Mouse (Mus musculus): ENCODE results near the gene Tlr13. TPM values are rescaled to one million over a fixed set of nuclear protein-coding genes. Genes with fewer than 3 reads are reported as not detected.

The Tlr13 gene
- polyA plus RNA-seq, 1 experiment = not detected

GRCm38 (mm10) chrX:106198904-106199303, 55.9 kb downstream of the Tlr13 start:
- no peak overlapping the region for H3K4me3 ChIP-seq (ENCODE audit: insufficient read depth, poor library complexity, severe bottlenecking)
- H3K36me3 ChIP-seq (ENCODE audit: control insufficient read depth, insufficient read depth) = peaks cover 71% of the 10 kb centered on the region
- H3K27me3 ChIP-seq (ENCODE audit: control insufficient read depth, insufficient read depth, insufficient read length) = no peaks in the 10 kb centered on the region
- TF ChIP-seq CTCF (IDR thresholded peaks at IDR 0.05; ENCODE audit: control insufficient read depth, insufficient read depth, insufficient read length) = no peak
- TF ChIP-seq MYOD1 (IDR thresholded peaks at IDR 0.05; ENCODE audit: control insufficient read depth, insufficient read length, low read depth) = no peak
- no peak for TF ChIP-seq MYOG (IDR thresholded peaks at IDR 0.05; ENCODE audit: control insufficient read depth, extremely low read depth, insufficient read length)
- TF ChIP-seq MAX (IDR thresholded peaks at IDR 0.05) = no peak
- peaks cover 6% of the 10 kb centered on the region for H3K79me2 ChIP-seq (ENCODE audit: control insufficient read depth, insufficient read depth)
- H3K79me3 ChIP-seq (ENCODE audit: low read depth) = peaks cover 16% of the 10 kb centered on the region
- H3ac ChIP-seq (ENCODE audit: control insufficient read depth, insufficient read length, low read depth) = no peak overlapping the region

- no peak overlapping the region for H3ac ChIP-seq (ENCODE audit: control insufficient read depth, insufficient read length, low read depth)
- H3K79me3 ChIP-seq (ENCODE audit: low read depth) = no peaks in the 10 kb centered on the region
- H3K27me3 ChIP-seq (ENCODE audit: control insufficient read depth, insufficient read depth, insufficient read length) = no peaks in the 10 kb centered on the region
- TF ChIP-seq FOSL1 (IDR thresholded peaks at IDR 0.05; ENCODE audit: insufficient read depth, low read length, poor library complexity, severe bottlenecking) (no peak), CTCF (IDR thresholded peaks at IDR 0.05; ENCODE audit: control insufficient read depth, insufficient read depth, insufficient read length) (no peak), MYOG (IDR thresholded peaks at IDR 0.05; ENCODE audit: control insufficient read depth, extremely low read depth, insufficient read length) (no peak), MYOD1 (IDR thresholded peaks at IDR 0.05; ENCODE audit: control insufficient read depth, insufficient read length, low read depth) (no peak), CEBPB (IDR thresholded peaks at IDR 0.05; ENCODE audit: low read depth) (no peak)
- no peaks in the 10 kb centered on the region for H3K79me2 ChIP-seq (ENCODE audit: control insufficient read depth, insufficient read depth)
- H3K36me3 ChIP-seq (ENCODE audit: control insufficient read depth, insufficient read depth) = peaks cover 10% of the 10 kb centered on the region
- H3K4me3 ChIP-seq (ENCODE audit: insufficient read depth, poor library complexity, severe bottlenecking) = no peak overlapping the region
These were observed 66.1 kb downstream of the Tlr13 start for GRCm38 (mm10) chrX:106209100-106209499.

Other genes with a start within 250 kb of the Tlr13 start
- 7.9 TPM for gene Atrx, start 213.8 kb upstream of the Tlr13 start, polyA plus RNA-seq (2012; fragmentation: generic; extraction: Trizol)
- 12.2 TPM for gene Magt1, start 131.3 kb upstream of the Tlr13 start, polyA plus RNA-seq (2012; fragmentation: generic; extraction: Trizol)
- gene Cox7b, start 127.5 kb upstream of the Tlr13 start, polyA plus RNA-seq (2012; fragmentation: generic; extraction: Trizol) = 194 TPM
- gene Atp7a, start 115.9 kb upstream of the Tlr13 start, polyA plus RNA-seq (2012; fragmentation: generic; extraction: Trizol) = 2.1 TPM
- 880 TPM for gene Pgk1, start 43.9 kb downstream of the Tlr13 start, polyA plus RNA-seq (2012; fragmentation: generic; extraction: Trizol)
- 1.6 TPM for gene Taf9b, start 78.0 kb downstream of the Tlr13 start, polyA plus RNA-seq (2012; fragmentation: generic; extraction: Trizol)
- gene Fnd3c2, start 112.2 kb downstream of the Tlr13 start, polyA plus RNA-seq (2012; fragmentation: generic; extraction: Trizol) = not detected

Measured in C2C12 (cell line).